Mouse (Mus musculus) retina, embryonic 14.5 days (tissue): ENCODE data around the gene Tpcn1.
A peak's percentile ranks its signal among the peaks of the same experiment; 100 is the strongest.
"Not testable (repeated sequence)": the region's sequence is repeated elsewhere in the genome, so short reads cannot be mapped to it uniquely, and the experiment has no call there.

Experiments
- DNase-seq: peaks from one replicate; pipeline ENCODE4 v3.0.0-alpha.2; 2015; ENCODE audit warnings: low spot score

The Tpcn1 gene

GRCm38 (mm10) chr5:120511643-120512220 is 76.7 kb downstream of the Tpcn1 start:
- DNase-seq, result no peak

- peak; percentile 97 for DNase-seq
These were observed 77.4 kb downstream of the Tpcn1 start, which contains the start of gene Slc8b1 for GRCm38 (mm10) chr5:120510982-120511642. Slc8b1 (plus strand) TSS chr5:120511168.

- DNase-seq, result no peak
These were observed 81.2 kb downstream of the Tpcn1 start for GRCm38 (mm10) chr5:120507311-120507710.

- DNase-seq, result no peak
These were observed 82.0 kb downstream of the Tpcn1 start for GRCm38 (mm10) chr5:120506490-120506889.

GRCm38 (mm10) chr5:120505781-120506180 is 82.7 kb downstream of the Tpcn1 start:
- no peak for DNase-seq

- DNase-seq, result peak; percentile 78
These were observed 83.1 kb downstream of the Tpcn1 start for GRCm38 (mm10) chr5:120505368-120505767.

GRCm38 (mm10) chr5:120503144-120503795 is 85.2 kb downstream of the Tpcn1 start, which contains the start of gene Plbd2:
Plbd2 (minus strand) TSS chr5:120503625.
- DNase-seq, result peak; percentile 96

- no peak for DNase-seq
These were observed 85.8 kb downstream of the Tpcn1 start for GRCm38 (mm10) chr5:120502675-120503143.

GRCm38 (mm10) chr5:120502147-120502621 is 86.3 kb downstream of the Tpcn1 start:
- no peak for DNase-seq

- DNase-seq, result not testable (repeated sequence)
These were observed 87.9 kb downstream of the Tpcn1 start for GRCm38 (mm10) chr5:120500609-120501008.

- DNase-seq, result no peak
These were observed 89.3 kb downstream of the Tpcn1 start for GRCm38 (mm10) chr5:120499202-120499601.

- no peak for DNase-seq
These were observed 91.4 kb downstream of the Tpcn1 start for GRCm38 (mm10) chr5:120497071-120497470.

- no peak for DNase-seq
These were observed 92.7 kb downstream of the Tpcn1 start for GRCm38 (mm10) chr5:120495703-120496226.

GRCm38 (mm10) chr5:120495064-120495702 is 93.3 kb downstream of the Tpcn1 start:
- no peak for DNase-seq

GRCm38 (mm10) chr5:120493873-120494395 is 94.5 kb downstream of the Tpcn1 start:
- peak; percentile 40 for DNase-seq

- no peak for DNase-seq
These were observed 95.0 kb downstream of the Tpcn1 start for GRCm38 (mm10) chr5:120493440-120493839.

GRCm38 (mm10) chr5:120492437-120492836 is 96.0 kb downstream of the Tpcn1 start:
- peak; percentile 45 for DNase-seq

- DNase-seq, result no peak
These were observed 97.7 kb downstream of the Tpcn1 start for GRCm38 (mm10) chr5:120490679-120491192.

GRCm38 (mm10) chr5:120487844-120488243 is 100.6 kb downstream of the Tpcn1 start:
- no peak for DNase-seq
